8 mouse cellular contexts compared by ENCODE assay signal in the genomic region with DNA sequence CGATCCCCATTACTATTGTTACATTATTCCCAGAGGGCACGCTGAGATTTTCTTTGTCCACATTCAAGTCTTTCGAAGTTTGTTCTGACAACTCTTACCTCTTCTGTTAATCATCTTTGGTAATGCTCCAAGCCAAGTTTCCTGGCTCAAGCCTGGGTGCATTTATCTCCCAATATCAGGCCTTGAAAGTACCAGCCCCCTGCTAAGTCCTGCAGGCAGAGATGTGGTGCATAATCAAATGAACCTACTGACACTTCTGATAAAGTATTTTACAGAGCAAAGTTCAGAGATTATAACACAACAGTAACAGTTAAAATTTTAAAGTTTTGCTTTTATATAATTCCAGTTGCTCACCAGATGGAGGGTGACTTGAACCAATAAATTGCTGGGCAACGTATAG. TPM values are rescaled to one million over a fixed set of nuclear protein-coding genes. Genes with fewer than 3 reads are reported as not detected.
A peak's percentile ranks its signal among the peaks of the same experiment; 100 is the strongest.
DNase-seq lines count a peak whose midpoint lies in the region; ATAC-seq and TF ChIP-seq lines count a peak whose summit lies in the region.

No protein-coding gene starts in this region.

- no peak overlapping the region for H3K27ac ChIP-seq in layer of hippocampus, adult 2 months
- no peak overlapping the region for H3K27ac ChIP-seq in embryonic fibroblast, embryonic 13.5 days (ENCODE audit: insufficient read depth, low read length)
- H3K27ac ChIP-seq in limb, embryonic 13.5 days = no peak overlapping the region
- no peak overlapping the region for H3K27ac ChIP-seq in neural tube, embryonic 14.5 days (ENCODE audit: low read depth, low read length)

- peak overlapping the region; percentile 69 for H3K4me2 ChIP-seq in limb, embryonic 13.5 days (replicated peaks)
- peak overlapping the region; percentile 73 for H3K4me2 ChIP-seq in neural tube, embryonic 14.5 days (ENCODE audit: low read depth, low read length)

- H3K9me3 ChIP-seq in limb, embryonic 13.5 days = no peaks in the 10 kb centered on the region
- H3K9me3 ChIP-seq in neural tube, embryonic 14.5 days (ENCODE audit: control insufficient read depth, low read length) = no peaks in the 10 kb centered on the region

- no peak for DNase-seq in layer of hippocampus, adult 2 months (ENCODE audit: low spot score in 2 of 2)
- no peak for DNase-seq in layer of hippocampus, adult 9-10 months (ENCODE audit: low spot score)
- no peak for DNase-seq in left cerebral cortex, adult 18-20 months (ENCODE audit: low spot score in 2 of 2)
- no peak for DNase-seq in urinary bladder, adult 2 months (ENCODE audit: low spot score)
- DNase-seq in cerebellum, adult 9-10 months = no peak

- no peak for TF ChIP-seq CTCF in layer of hippocampus, adult 2 months (conservative IDR thresholded peaks at IDR 0.05)
- TF ChIP-seq CTCF in embryonic fibroblast, embryonic 13.5 days (IDR thresholded peaks at IDR 0.05; ENCODE audit: borderline replicate concordance, insufficient read depth, low read length) = no peak

- no peaks in the 10 kb centered on the region for H3K36me3 ChIP-seq in limb, embryonic 13.5 days
- H3K36me3 ChIP-seq in neural tube, embryonic 14.5 days (ENCODE audit: control insufficient read depth, insufficient read depth, low read length) = no peaks in the 10 kb centered on the region

- TF ChIP-seq POLR2A in embryonic fibroblast, embryonic 13.5 days (IDR thresholded peaks at IDR 0.05; ENCODE audit: low read depth, low read length) = no peak

- H3K27me3 ChIP-seq in limb, embryonic 13.5 days = no peaks in the 10 kb centered on the region
- no peaks in the 10 kb centered on the region for H3K27me3 ChIP-seq in neural tube, embryonic 14.5 days (ENCODE audit: control insufficient read depth, insufficient read depth, low read length)

- ATAC-seq in limb, embryonic 13.5 days (ENCODE audit: low FRiP score, low read depth) = no peak
- no peak for ATAC-seq in neural tube, embryonic 14.5 days (ENCODE audit: low read depth)

- H3K4me1 ChIP-seq in embryonic fibroblast, embryonic 13.5 days (ENCODE audit: control insufficient read depth, insufficient read depth, low read length) = peaks cover 6% of the 10 kb centered on the region; the same call in 1 of the 2 replicates
- H3K4me1 ChIP-seq in limb, embryonic 13.5 days = peaks cover 11% of the 10 kb centered on the region
- peaks cover 8% of the 10 kb centered on the region; the same call in 1 of the 2 replicates for H3K4me1 ChIP-seq in neural tube, embryonic 14.5 days (ENCODE audit: control insufficient read depth, insufficient read depth, low read length)

- 33% methylated on average over 4 of the region's 4 CpGs for WGBS in limb, embryonic 13.5 days
- 27% methylated on average over 4 of the region's 4 CpGs for WGBS in neural tube, embryonic 14.5 days

- peak overlapping the region; percentile 68 for H3K4me3 ChIP-seq in layer of hippocampus, adult 2 months
- H3K4me3 ChIP-seq in embryonic fibroblast, embryonic 13.5 days (ENCODE audit: insufficient read depth, low read length) = peak overlapping the region; percentile 99; the same call in 1 of the 2 replicates
- peak overlapping the region; percentile 60 for H3K4me3 ChIP-seq in limb, embryonic 13.5 days
- H3K4me3 ChIP-seq in neural tube, embryonic 14.5 days (ENCODE audit: low read depth, low read length) = peak overlapping the region; percentile 58

- peak overlapping the region; percentile 61; the same call in 1 of the 2 replicates for H3K9ac ChIP-seq in limb, embryonic 13.5 days
- no peak overlapping the region for H3K9ac ChIP-seq in neural tube, embryonic 14.5 days (replicated peaks; ENCODE audit: low read depth, low read length)

RNA-seq across cellular contexts. Expression of a gene that starts 4.2 kb away (rescaled TPM):
- total RNA-seq in layer of hippocampus, adult 2 months (2021) = 10 to 100 TPM; 25.0 to 36.7 TPM
- 3.5 TPM in 1 of 2 replicates, not detected in the other for polyA plus RNA-seq in embryonic fibroblast, embryonic 13.5 days (2011; ENCODE audit: insufficient read length, low read depth, missing spikeins)
- 3.3 and 3.4 TPM in 2 replicates for polyA plus RNA-seq in limb, embryonic 13.5 days (2015; fragmentation: Nextera tagmentation; extraction: Ambion mirVana)
- 1.5 TPM in 1 of 2 replicates, not detected in the other for polyA plus RNA-seq in neural tube, embryonic 14.5 days (2014; fragmentation: Nextera tagmentation; extraction: Ambion mirVana)
- total RNA-seq in left cerebral cortex, adult 18-20 months (2021) = 10 to 100 TPM; 20.0 to 20.4 TPM
- 0.91 TPM in 1 of 2 replicates, not detected in the other for polyA plus RNA-seq in urinary bladder, adult 2 months (2012; rRNA removed)

RNA-seq across cellular contexts. Expression of a gene that starts 4.5 kb away (rescaled TPM):
- 10 to 100 TPM; 27.6 to 54.9 TPM for total RNA-seq in layer of hippocampus, adult 2 months (2021)
- polyA plus RNA-seq in embryonic fibroblast, embryonic 13.5 days (2011; ENCODE audit: insufficient read length, low read depth, missing spikeins) = 5.0 TPM in 1 of 2 replicates, not detected in the other
- 34.6 and 46.9 TPM in 2 replicates for polyA plus RNA-seq in limb, embryonic 13.5 days (2015; fragmentation: Nextera tagmentation; extraction: Ambion mirVana)
- 7.0 and 9.4 TPM in 2 replicates for polyA plus RNA-seq in neural tube, embryonic 14.5 days (2014; fragmentation: Nextera tagmentation; extraction: Ambion mirVana)
- 10 to 100 TPM; 20.3 to 34.8 TPM for total RNA-seq in left cerebral cortex, adult 18-20 months (2021)
- not detected in 2 replicates for polyA plus RNA-seq in urinary bladder, adult 2 months (2012; rRNA removed)

RNA-seq across cellular contexts. Expression of a gene that starts 5.8 kb away (rescaled TPM):
- 10 to 100 TPM; 51.3 to 58.2 TPM for total RNA-seq in layer of hippocampus, adult 2 months (2021)
- polyA plus RNA-seq in embryonic fibroblast, embryonic 13.5 days (2011; ENCODE audit: insufficient read length, low read depth, missing spikeins) = 3.4 TPM in 1 of 2 replicates, not detected in the other
- 22.6 and 23.4 TPM in 2 replicates for polyA plus RNA-seq in limb, embryonic 13.5 days (2015; fragmentation: Nextera tagmentation; extraction: Ambion mirVana)
- polyA plus RNA-seq in neural tube, embryonic 14.5 days (2014; fragmentation: Nextera tagmentation; extraction: Ambion mirVana) = 0.79 and 2.4 TPM in 2 replicates
- total RNA-seq in left cerebral cortex, adult 18-20 months (2021) = 10 to 100 TPM; 57.9 to 62.6 TPM
- polyA plus RNA-seq in urinary bladder, adult 2 months (2012; rRNA removed) = not detected in 2 replicates

RNA-seq across cellular contexts. Expression of a gene that starts 10.1 kb away (rescaled TPM):
- total RNA-seq in layer of hippocampus, adult 2 months (2021) = 1 to 10 TPM; 4.2 to 8.2 TPM
- polyA plus RNA-seq in embryonic fibroblast, embryonic 13.5 days (2011; ENCODE audit: insufficient read length, low read depth, missing spikeins) = 5.5 and 9.1 TPM in 2 replicates
- polyA plus RNA-seq in limb, embryonic 13.5 days (2015; fragmentation: Nextera tagmentation; extraction: Ambion mirVana) = 6.1 and 7.8 TPM in 2 replicates
- polyA plus RNA-seq in neural tube, embryonic 14.5 days (2014; fragmentation: Nextera tagmentation; extraction: Ambion mirVana) = 0.82 TPM in 1 of 2 replicates, not detected in the other
- total RNA-seq in left cerebral cortex, adult 18-20 months (2021) = 1 to 10 TPM; 2.7 to 2.9 TPM
- polyA plus RNA-seq in urinary bladder, adult 2 months (2012; rRNA removed) = 0.25 TPM in 1 of 2 replicates, not detected in the other

RNA-seq across cellular contexts. Expression of a gene that starts 13.8 kb away (rescaled TPM):
- total RNA-seq in layer of hippocampus, adult 2 months (2021) = not detected
- not detected in 2 replicates for polyA plus RNA-seq in embryonic fibroblast, embryonic 13.5 days (2011; ENCODE audit: insufficient read length, low read depth, missing spikeins)
- polyA plus RNA-seq in limb, embryonic 13.5 days (2015; fragmentation: Nextera tagmentation; extraction: Ambion mirVana) = not detected in 2 replicates
- polyA plus RNA-seq in neural tube, embryonic 14.5 days (2014; fragmentation: Nextera tagmentation; extraction: Ambion mirVana) = not detected in 2 replicates
- not detected for total RNA-seq in left cerebral cortex, adult 18-20 months (2021)
- not detected in 2 replicates for polyA plus RNA-seq in urinary bladder, adult 2 months (2012; rRNA removed)
